Comparison of ENCODE assay signal across 15 mouse cellular contexts in genomic region chr15:61599734-61600133, GRCm38 (mm10).
DNase-seq lines count a peak whose midpoint lies in the region; ATAC-seq and TF ChIP-seq lines count a peak whose summit lies in the region.
"Had no signal": no experiment of that assay in that cellular context is flagged by ENCODE, and none has a peak within 500 bp of the region (broad histone marks: within the 10 kb centered on the region; RNA-seq: fewer than 3 reads in every experiment).

No protein-coding gene starts in this region.

- WGBS in lung, postnatal 0 days = 33% methylated on average over 6 of the region's 6 CpGs

- no peak overlapping the region for H3K4me3 ChIP-seq in lung, postnatal 0 days (ENCODE audit: low read depth, low read length)
- H3K4me3 ChIP-seq: limb, embryonic 10.5 days had no signal

- no peak for ATAC-seq in lung, postnatal 0 days
- ATAC-seq: intestine, embryonic 16.5 days had no signal

- intact Hi-C loops in heart, postnatal 36 days (cut with DNase I) = no loop called here
- intact Hi-C loops in heart, postnatal 10 days (cut with DNase I) = no loop called here

- H3K4me1 ChIP-seq in lung, postnatal 0 days (ENCODE audit: insufficient read depth, low read depth, low read length) = no peaks in the 10 kb centered on the region; the same call in 1 of the 2 replicates
- H3K4me1 ChIP-seq: limb, embryonic 10.5 days had no signal

- no peak overlapping the region for H3K9ac ChIP-seq in lung, postnatal 0 days (replicated peaks; ENCODE audit: low read depth)

- TF ChIP-seq CTCF in lung, postnatal 0 days (IDR thresholded peaks at IDR 0.05) = no peak

- H3K9me3 ChIP-seq in lung, postnatal 0 days (ENCODE audit: low read length) = no peaks in the 10 kb centered on the region
- H3K9me3 ChIP-seq: limb, embryonic 10.5 days had no signal

- no peaks in the 10 kb centered on the region for H3K27me3 ChIP-seq in lung, postnatal 0 days (replicated peaks; ENCODE audit: insufficient read depth, low read length)
- H3K27me3 ChIP-seq: CH12.LX had no signal

- no peak for TF ChIP-seq EP300 in lung, postnatal 0 days (IDR thresholded peaks at IDR 0.05)

- peak; percentile 93 for DNase-seq in heart, adult 11 months
- DNase-seq in heart, postnatal 36 days = no peak
- DNase-seq in lung, postnatal 0 days (ENCODE audit: low spot score) = peak; percentile 30
- no peak for DNase-seq in lung, postnatal 36 days
- peak; percentile 52 for DNase-seq in heart, adult 8-10 months (ENCODE audit: low spot score)
- DNase-seq in heart, postnatal 10 days = peak; percentile 5 to 43
- no peak for DNase-seq in gastrocnemius, postnatal 4 days (ENCODE audit: low spot score in 2 of 2)
- DNase-seq in B cell, adult 2 months = no peak
- DNase-seq: adrenal gland, postnatal 10 days; cerebellum, adult 11 months; kidney, postnatal 36 days; lung, postnatal 14 days had no signal

- no peak overlapping the region; the same call in 1 of the 2 replicates for H3K4me2 ChIP-seq in lung, postnatal 0 days (replicated peaks; ENCODE audit: low read depth, low read length)

- H3K27ac ChIP-seq in lung, postnatal 0 days (ENCODE audit: low read length) = no peak overlapping the region
- H3K27ac ChIP-seq: limb, embryonic 10.5 days had no signal

- H3K36me3 ChIP-seq in lung, postnatal 0 days (ENCODE audit: insufficient read depth, low read length) = no peaks in the 10 kb centered on the region
- H3K36me3 ChIP-seq: limb, embryonic 10.5 days had no signal

Comparison
In these comparisons a context has a peak if more than half of its experiments do, and no peak if none do; other contexts are left out.
1. DNase-seq: peak in heart, adult 11 months (single experiment), lung, postnatal 0 days (single experiment), heart, adult 8-10 months (single experiment) and heart, postnatal 10 days (2 of 2); none in heart, postnatal 36 days (0 of 2), lung, postnatal 36 days (single experiment), gastrocnemius, postnatal 4 days (0 of 2) and B cell, adult 2 months (0 of 2).